Mouse (Mus musculus): Measurements from ENCODE around the gene Elobl.
A peak's percentile ranks its signal among the peaks of the same experiment; 100 is the strongest.

GRCm38 (mm10) chr11:88989530-88989929 is 22.8 kb upstream of the Elobl start:
- 0 out of 2 replicates have a peak, but pooled peaks have one; percentile 18 for TF ChIP-seq CTCF (conservative IDR thresholded peaks at IDR 0.05; ENCODE audit: insufficient read depth, insufficient read length, low read depth, low read length)
- no peak for TF ChIP-seq POLR2A (IDR thresholded peaks at IDR 0.05; ENCODE audit: low read depth, low read length)

Data from kidney, adult 2 months (tissue).